Mouse (Mus musculus): ENCODE measurements around the gene Map2k1. TPM values are rescaled to one million over a fixed set of nuclear protein-coding genes. Genes with fewer than 3 reads are reported as not detected.
A peak's percentile ranks its signal among the peaks of the same experiment; 100 is the strongest.

Map2k1 gene
- polyA plus RNA-seq, 1 experiment = 126 TPM

DNA sequence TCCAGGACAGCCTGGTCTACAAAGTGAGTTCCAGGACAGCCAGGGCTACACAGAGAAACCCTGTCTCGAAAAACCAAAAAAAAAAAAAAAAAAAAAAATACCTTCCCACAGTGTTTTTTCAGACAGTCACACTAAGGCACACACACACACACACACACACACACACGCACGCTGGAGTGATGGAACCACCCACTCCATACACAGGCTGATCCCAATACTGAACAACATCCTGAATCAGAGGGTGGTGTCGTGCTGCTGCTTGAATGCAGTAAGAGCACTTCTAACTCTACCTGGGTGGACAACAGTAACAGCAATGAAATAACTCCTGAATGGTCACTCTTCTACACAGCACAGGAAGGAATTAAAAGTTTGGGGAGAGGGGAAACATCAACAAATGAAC is 32.0 kb downstream of the Map2k1 start:
- H3K27ac ChIP-seq (ENCODE audit: insufficient read depth, low read depth, low read length) = 0 out of 2 replicates have a peak overlapping the region, but pooled peaks have one; percentile 53
- WGBS = 50% methylated on average over 4 of the region's 4 CpGs

DNA sequence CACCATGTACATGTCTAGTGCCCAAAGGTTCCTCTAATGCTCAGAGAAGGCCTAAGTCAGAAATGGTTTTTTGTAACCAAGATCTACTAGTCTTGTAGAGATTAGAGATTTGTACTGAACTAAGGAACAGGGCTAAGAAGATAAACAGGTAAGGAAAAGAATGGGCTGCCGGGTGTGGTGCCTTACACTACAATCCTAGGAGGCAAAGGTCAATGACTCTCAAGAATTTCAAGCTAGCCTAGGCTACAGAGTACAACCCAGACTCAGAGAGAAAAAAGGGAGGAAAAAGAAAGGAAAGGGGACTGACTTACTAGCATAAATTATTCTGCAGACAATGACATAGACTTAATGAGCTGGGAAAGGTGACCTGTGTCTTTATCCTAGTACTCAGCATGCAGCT is 32.8 kb downstream of the Map2k1 start:
- 82% methylated on average over 1 of the region's 1 CpGs for WGBS
- H3K4me3 ChIP-seq (ENCODE audit: insufficient read depth, low read depth, low read length) = no peak overlapping the region
- H3K4me1 ChIP-seq (ENCODE audit: control insufficient read depth, insufficient read depth, low read length) = peaks cover 16% of the 10 kb centered on the region
- peak overlapping the region; percentile 72 for H3K27ac ChIP-seq (ENCODE audit: insufficient read depth, low read depth, low read length)
- TF ChIP-seq POLR2A (IDR thresholded peaks at IDR 0.05; ENCODE audit: insufficient read depth, low read depth, low read length) = no peak
- TF ChIP-seq CTCF (IDR thresholded peaks at IDR 0.05; ENCODE audit: insufficient read depth, low read depth, low read length) = no peak

More for the DNA sequence above, 32.0 kb downstream of the Map2k1 start:
- TF ChIP-seq CTCF (IDR thresholded peaks at IDR 0.05; ENCODE audit: insufficient read depth, low read depth, low read length) (no peak), POLR2A (IDR thresholded peaks at IDR 0.05; ENCODE audit: insufficient read depth, low read depth, low read length) (no peak)
- Histone ChIP-seq H3K4me3 (ENCODE audit: insufficient read depth, low read depth, low read length) (no peak overlapping the region), H3K4me1 (ENCODE audit: control insufficient read depth, insufficient read depth, low read length) (peaks cover 13% of the 10 kb centered on the region)

DNA sequence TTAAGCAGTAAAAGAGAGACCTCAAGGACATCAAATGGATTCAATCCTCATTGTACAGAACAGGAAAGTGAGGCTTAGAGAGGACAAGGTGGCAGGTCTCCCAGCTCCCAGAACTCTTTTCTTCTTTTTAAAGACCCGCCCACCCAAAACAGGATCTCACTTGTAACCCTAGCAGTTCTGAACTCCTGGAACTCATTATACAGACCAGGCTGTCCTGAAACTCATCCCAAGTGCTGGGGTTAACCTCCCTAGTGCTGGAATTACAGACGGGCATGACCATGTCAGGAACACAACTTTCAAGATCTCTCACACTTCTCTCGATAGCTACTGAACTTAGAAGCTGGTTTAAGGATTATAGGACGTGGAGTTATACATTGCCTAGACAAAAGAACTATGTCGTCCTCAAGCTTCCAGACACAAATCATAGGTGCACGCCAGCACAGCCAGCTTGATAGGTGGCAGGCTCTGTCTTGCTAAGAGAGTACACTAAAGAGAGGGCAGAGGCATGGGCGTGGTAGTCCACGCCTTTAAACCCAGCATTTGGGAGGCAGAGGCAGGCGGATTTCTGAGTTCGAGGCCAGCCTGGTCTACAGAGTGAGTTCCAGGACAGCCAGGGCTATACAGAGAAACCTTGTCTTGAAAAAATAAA is 33.5 kb downstream of the Map2k1 start:
- WGBS = 53% methylated on average over 10 of the region's 10 CpGs
- H3K4me1 ChIP-seq (ENCODE audit: control insufficient read depth, insufficient read depth, low read length) = peaks cover 17% of the 10 kb centered on the region
- H3K4me3 ChIP-seq (ENCODE audit: insufficient read depth, low read depth, low read length) = no peak overlapping the region
- peak overlapping the region; percentile 95 for H3K27ac ChIP-seq (ENCODE audit: insufficient read depth, low read depth, low read length)
- no peak for TF ChIP-seq POLR2A (IDR thresholded peaks at IDR 0.05; ENCODE audit: insufficient read depth, low read depth, low read length)
- TF ChIP-seq CTCF (IDR thresholded peaks at IDR 0.05; ENCODE audit: insufficient read depth, low read depth, low read length) = no peak

DNA sequence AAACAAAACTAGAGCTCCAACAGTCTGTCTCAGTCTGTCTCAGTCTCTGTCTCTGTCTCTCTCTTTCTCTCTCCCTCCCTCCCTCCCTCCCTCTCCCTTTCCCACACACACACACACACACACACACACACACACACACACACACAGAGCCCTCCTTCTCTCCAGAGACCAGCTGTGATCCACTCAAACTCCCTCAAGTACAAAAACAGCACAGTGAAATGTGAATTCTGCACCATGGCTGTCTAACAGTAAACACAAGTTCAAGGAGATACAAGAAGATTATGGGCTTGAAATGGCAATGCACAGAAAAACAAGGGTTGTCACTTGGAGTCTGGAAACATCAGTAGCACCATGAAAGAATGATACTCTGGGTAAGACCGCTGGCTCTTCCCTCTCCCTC is 34.1 kb downstream of the Map2k1 start:
- H3K4me1 ChIP-seq (ENCODE audit: control insufficient read depth, insufficient read depth, low read length) = peaks cover 17% of the 10 kb centered on the region
- WGBS = 13% methylated on average over 1 of the region's 1 CpGs
- TF ChIP-seq CTCF (IDR thresholded peaks at IDR 0.05; ENCODE audit: insufficient read depth, low read depth, low read length) (no peak), POLR2A (IDR thresholded peaks at IDR 0.05; ENCODE audit: insufficient read depth, low read depth, low read length) (no peak)
- H3K4me3 ChIP-seq (ENCODE audit: insufficient read depth, low read depth, low read length) = no peak overlapping the region
- H3K27ac ChIP-seq (ENCODE audit: insufficient read depth, low read depth, low read length) = peak overlapping the region; percentile 95

DNA sequence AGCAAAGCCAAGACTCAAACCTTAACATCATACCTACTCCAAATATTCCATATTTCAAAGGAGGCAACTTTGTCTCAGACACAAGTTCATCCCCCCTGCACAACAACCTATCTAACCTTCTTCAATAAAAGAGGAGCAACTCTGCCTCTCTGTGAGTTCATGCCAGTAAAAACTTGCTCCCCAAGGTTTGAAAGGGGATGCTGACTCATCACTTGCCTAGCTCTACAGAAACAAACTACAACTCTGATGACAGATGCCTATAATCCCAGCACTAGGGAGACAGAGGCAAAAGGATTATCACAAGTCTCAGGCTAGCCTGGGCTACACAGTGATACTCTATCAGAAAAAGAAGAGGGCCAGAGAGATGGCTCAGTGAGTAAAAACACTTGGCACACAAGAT is 35.5 kb downstream of the Map2k1 start:
- Histone ChIP-seq H3K4me3 (ENCODE audit: insufficient read depth, low read depth, low read length) (no peak overlapping the region), H3K4me1 (ENCODE audit: control insufficient read depth, insufficient read depth, low read length) (peaks cover 17% of the 10 kb centered on the region), H3K27ac (ENCODE audit: insufficient read depth, low read depth, low read length) (peak overlapping the region; percentile 70)
- TF ChIP-seq POLR2A (IDR thresholded peaks at IDR 0.05; ENCODE audit: insufficient read depth, low read depth, low read length) (no peak), CTCF (IDR thresholded peaks at IDR 0.05; ENCODE audit: insufficient read depth, low read depth, low read length) (no peak)

DNA sequence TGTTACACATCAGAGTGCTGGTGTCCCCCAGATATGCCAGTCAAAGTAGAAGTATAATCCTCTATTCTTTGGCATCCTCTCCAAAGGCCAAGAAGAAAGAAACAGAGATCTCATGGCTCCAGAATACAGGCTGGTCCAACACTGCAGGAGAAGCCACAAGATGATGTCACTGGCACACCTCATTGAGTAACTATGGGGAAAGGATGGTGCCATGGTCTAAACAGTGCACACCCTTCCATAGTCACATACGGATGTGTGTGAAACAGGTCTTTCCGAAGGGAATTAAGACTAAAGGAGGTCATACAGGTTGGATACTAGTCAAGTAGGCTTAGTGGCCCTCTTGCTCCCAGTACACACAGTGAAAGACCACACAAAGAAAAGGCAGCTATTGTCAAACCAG is 36.8 kb downstream of the Map2k1 start:
- no peak overlapping the region for H3K4me3 ChIP-seq (ENCODE audit: insufficient read depth, low read depth, low read length)
- peaks cover 21% of the 10 kb centered on the region for H3K4me1 ChIP-seq (ENCODE audit: control insufficient read depth, insufficient read depth, low read length)
- 87% methylated on average over 2 of the region's 2 CpGs for WGBS
- TF ChIP-seq POLR2A (IDR thresholded peaks at IDR 0.05; ENCODE audit: insufficient read depth, low read depth, low read length) = no peak
- no peak for TF ChIP-seq CTCF (IDR thresholded peaks at IDR 0.05; ENCODE audit: insufficient read depth, low read depth, low read length)
- peak overlapping the region; percentile 59; the same call in 1 of the 2 replicates for H3K27ac ChIP-seq (ENCODE audit: insufficient read depth, low read depth, low read length)

DNA sequence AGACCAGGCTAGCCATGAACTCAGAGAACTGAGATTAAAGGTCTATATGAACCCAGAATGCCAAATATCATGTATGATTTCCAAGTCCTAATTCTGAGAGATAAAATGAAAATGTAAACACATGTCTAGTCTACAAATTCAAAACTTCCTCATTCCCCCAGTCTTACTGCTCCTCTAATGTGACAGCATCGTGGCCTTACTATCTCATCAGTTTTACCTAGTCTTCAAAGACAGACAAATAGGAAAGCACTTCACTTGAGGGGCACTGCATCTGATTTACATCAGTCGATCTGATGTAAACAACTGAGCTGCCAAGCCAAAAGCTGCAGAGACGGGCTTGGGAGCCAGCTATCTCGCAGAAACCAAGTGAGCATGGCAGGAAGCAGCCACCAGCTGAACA is 37.3 kb downstream of the Map2k1 start:
- 57% methylated on average over 4 of the region's 4 CpGs for WGBS
- TF ChIP-seq CTCF (IDR thresholded peaks at IDR 0.05; ENCODE audit: insufficient read depth, low read depth, low read length) (no peak), POLR2A (IDR thresholded peaks at IDR 0.05; ENCODE audit: insufficient read depth, low read depth, low read length) (no peak)
- no peak overlapping the region for H3K4me3 ChIP-seq (ENCODE audit: insufficient read depth, low read depth, low read length)
- H3K4me1 ChIP-seq (ENCODE audit: control insufficient read depth, insufficient read depth, low read length) = peaks cover 21% of the 10 kb centered on the region
- peak overlapping the region; percentile 59 for H3K27ac ChIP-seq (ENCODE audit: insufficient read depth, low read depth, low read length)

DNA sequence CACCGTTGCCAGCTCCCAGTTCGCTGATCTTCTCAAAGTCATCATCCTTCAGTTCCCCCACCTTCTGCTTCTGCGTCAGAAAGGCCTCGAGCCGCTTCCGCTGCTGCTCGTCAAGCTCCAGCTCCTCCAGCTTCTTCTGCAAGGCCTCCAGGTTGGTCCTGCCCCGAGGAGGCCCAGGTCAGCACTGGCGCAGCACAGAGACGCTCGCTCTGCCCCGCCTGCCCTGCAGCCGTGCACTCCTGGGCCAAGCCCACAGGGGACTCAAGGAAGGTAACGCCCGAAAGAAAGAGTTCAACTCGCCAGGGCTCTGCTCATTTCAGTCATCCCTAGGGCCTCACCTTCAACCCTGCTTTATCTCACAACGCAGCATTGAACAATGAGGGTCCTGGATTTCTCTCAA is 39.0 kb downstream of the Map2k1 start:
- H3K4me1 ChIP-seq (ENCODE audit: control insufficient read depth, insufficient read depth, low read length) = peaks cover 17% of the 10 kb centered on the region
- WGBS = 88% methylated on average over 17 of the region's 17 CpGs
- H3K4me3 ChIP-seq (ENCODE audit: insufficient read depth, low read depth, low read length) = no peak overlapping the region
- TF ChIP-seq POLR2A (IDR thresholded peaks at IDR 0.05; ENCODE audit: insufficient read depth, low read depth, low read length) = no peak
- no peak for TF ChIP-seq CTCF (IDR thresholded peaks at IDR 0.05; ENCODE audit: insufficient read depth, low read depth, low read length)
- peak overlapping the region; percentile 29; the same call in 1 of the 2 replicates for H3K27ac ChIP-seq (ENCODE audit: insufficient read depth, low read depth, low read length)

DNA sequence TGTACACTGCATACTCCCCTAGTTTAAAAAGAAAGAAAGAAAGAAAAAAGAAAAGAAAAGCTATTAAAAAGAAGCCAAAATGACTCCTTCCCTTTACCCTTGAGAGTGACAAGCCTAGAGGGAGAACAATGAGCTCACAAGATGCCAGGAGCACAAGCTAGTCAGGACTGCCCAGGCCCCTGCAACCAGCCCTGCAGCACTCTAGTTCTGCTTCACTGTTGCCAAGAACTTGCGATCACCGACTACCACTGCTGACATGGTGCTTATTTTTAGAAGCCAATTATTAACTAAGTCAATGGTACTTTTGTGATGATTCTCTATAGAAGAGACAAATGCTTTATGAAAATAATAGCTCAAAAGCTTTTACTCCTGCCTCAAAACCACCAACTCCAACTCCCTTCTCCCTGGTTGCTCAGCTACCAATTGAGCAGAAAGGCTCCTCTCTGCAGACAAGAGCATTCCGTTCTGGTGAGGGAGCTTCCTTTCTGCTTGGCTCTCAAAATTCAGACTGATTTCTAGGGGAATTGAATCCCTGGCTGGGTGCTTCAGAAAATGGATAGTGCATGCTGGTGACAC is 45.8 kb downstream of the Map2k1 start:
- Histone ChIP-seq H3K27ac (ENCODE audit: insufficient read depth, low read depth, low read length) (peak overlapping the region; percentile 97), H3K4me3 (ENCODE audit: insufficient read depth, low read depth, low read length) (no peak overlapping the region), H3K4me1 (ENCODE audit: control insufficient read depth, insufficient read depth, low read length) (peaks cover 13% of the 10 kb centered on the region)
- WGBS = 18% methylated on average over 3 of the region's 3 CpGs
- TF ChIP-seq POLR2A (IDR thresholded peaks at IDR 0.05; ENCODE audit: insufficient read depth, low read depth, low read length) = no peak
- TF ChIP-seq CTCF (IDR thresholded peaks at IDR 0.05; ENCODE audit: insufficient read depth, low read depth, low read length) = no peak

All from olfactory bulb, adult 2 months (tissue).